Mouse (Mus musculus) forebrain, postnatal 0 days (tissue): ENCODE data around the gene Synj1. TPM values are rescaled to one million over a fixed set of nuclear protein-coding genes. Genes with fewer than 3 reads are reported as not detected.

ENCODE experiments used
- ATAC-seq: fragments of 200-750 bp; cut with Nextera tagmentation; 2 replicates; pipeline ENCODE4 v1.8.0; 2017; ENCODE audit warnings: mild to moderate bottlenecking, moderate library complexity
- DNase-seq: peaks from one replicate; pipeline ENCODE4 v3.0.0-alpha.2; 2015
- H3K27ac ChIP-seq: fragments of 300-500 bp; sonication (generic); 2 replicates; pipeline ENCODE4 v1.5.1; 2014; ENCODE audit warnings: low read depth, mild to moderate bottlenecking, antibody characterized with exemption, low read length, moderate library complexity, mixed read lengths
- H3K27me3 ChIP-seq: fragments of 300-500 bp; sonication (generic); 2 replicates; pipeline ENCODE4 v1.6.1; 2014; ENCODE audit warnings: mild to moderate bottlenecking, low read length, mixed read lengths; ENCODE audit not compliant: insufficient read depth
- H3K36me3 ChIP-seq: fragments of 300-500 bp; sonication (generic); 2 replicates; pipeline ENCODE4 v1.6.1; 2014; ENCODE audit warnings: mild to moderate bottlenecking, moderate library complexity; ENCODE audit not compliant: insufficient read depth
- H3K4me1 ChIP-seq: fragments of 300-500 bp; sonication (generic); 2 replicates; pipeline ENCODE4 v1.6.1; 2014; ENCODE audit warnings: antibody characterized with exemption; ENCODE audit not compliant: insufficient read depth
- H3K4me2 ChIP-seq: fragments of 300-500 bp; sonication (generic); 2 replicates; pipeline ENCODE4 v1.6.1; 2014; ENCODE audit warnings: low read depth, mild to moderate bottlenecking, moderate library complexity
- H3K4me3 ChIP-seq: fragments of 300-500 bp; sonication (generic); 2 replicates; pipeline ENCODE4 v1.5.1; 2014; ENCODE audit warnings: low read depth, low read length, mixed read lengths
- H3K9ac ChIP-seq: fragments of 300-500 bp; sonication (generic); 2 replicates; pipeline ENCODE4 v1.6.1; 2014; ENCODE audit warnings: mild to moderate bottlenecking
- H3K9me3 ChIP-seq: fragments of 300-500 bp; sonication (generic); 2 replicates; pipeline ENCODE4 v1.6.1; 2016; ENCODE audit warnings: low read length
- CTCF ChIP-seq: sonication (generic); IDR thresholded peaks from 2 replicates; pipeline ENCODE4 v1.5.1; 2016; ENCODE audit warnings: antibody characterized with exemption, control low read depth, low read depth
- WGBS: fragments of 180-500 bp; shearing (Covaris S2); extraction: QIAGEN DNeasy Blood & Tissue Kit; methylation state at CpG from one replicate; pipeline ENCODE4 v1.1.7; 2014; 5-methylcytosine and 5-hydroxymethylcytosine counted together
- polyA plus RNA-seq: library from polyadenylated mRNA; unstranded; fragments of >200 nt; fragmentation: Nextera tagmentation; extraction: Ambion mirVana; gene quantifications from 2 replicates; pipeline ENCODE4 v1.2.1, GENCODE M21; 2015
- total RNA-seq: library from RNA; depleted of rRNA; stranded (reverse); fragments of >200 nt; gene quantifications from 2 replicates; pipeline ENCODE4 v1.2.3, GENCODE M21; 2014

Synj1 gene
- total and polyA plus RNA-seq, 2 experiments from 2014 or later: 38.0 to 62.5 TPM

DNA sequence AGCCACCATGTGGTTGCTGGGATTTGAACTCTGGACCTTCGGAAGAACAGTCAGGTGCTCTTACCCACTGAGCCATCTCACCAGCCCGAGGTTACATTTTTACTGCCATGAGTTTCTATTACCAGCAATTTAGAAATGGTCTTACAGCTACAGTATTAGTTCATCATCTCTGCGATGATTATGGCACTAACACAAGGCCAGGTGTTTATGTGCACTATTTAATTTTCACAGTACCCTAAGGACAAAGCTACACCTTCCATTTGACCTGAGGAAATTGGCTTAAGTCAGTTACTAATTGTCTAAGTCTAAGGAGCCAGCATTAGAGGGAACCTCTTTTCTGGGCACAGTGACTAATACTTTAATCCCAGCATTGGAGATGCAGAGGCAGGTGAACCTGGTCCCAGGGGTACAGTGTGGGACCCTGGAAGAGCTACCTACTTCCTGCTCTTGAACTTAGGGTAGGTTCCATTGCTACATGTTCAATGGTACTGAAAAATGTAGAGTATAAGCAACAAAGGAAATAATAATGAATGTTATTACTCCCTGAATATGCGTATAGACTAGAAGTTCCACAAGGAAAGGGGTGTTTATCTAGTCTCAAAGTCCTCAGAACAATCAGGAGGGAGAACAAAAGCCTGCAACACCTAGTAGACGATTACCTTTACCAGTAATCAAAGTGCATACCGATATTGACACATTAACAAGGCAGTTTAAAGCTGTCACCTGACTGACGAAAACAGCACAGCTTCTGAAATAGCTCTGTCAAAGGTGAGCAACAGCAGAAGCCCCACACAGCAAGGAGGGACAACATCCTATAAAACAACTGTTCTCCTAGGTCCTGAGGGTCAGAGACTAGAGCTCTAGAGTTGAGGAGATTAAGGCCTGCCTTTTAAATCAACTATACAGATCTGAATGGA, 14.5 kb downstream of the Synj1 start:
- 88% methylated on average over 7 of the region's 7 CpGs for WGBS

DNA sequence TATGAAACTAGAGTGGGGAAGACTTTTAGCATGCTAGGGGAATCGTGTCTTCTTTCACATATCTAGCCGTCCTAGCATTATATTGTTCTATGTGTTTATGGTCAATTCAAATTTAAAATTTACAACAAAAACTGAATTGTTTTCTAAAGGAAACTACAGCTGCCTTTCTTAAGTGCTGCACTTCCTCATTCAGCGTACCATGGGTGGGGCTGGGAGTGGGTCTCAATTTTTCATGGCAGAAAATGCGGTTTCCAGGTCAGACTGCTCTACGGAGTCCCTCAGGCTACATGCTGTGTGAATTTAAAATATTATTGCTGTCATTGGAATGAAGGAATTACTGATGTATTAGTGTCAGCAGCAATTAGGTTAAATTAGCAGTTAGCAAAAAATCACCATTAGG, 15.6 kb downstream of the Synj1 start:
- WGBS: 86% methylated on average over 5 of the region's 5 CpGs
- H3K9ac ChIP-seq: no peak overlapping the region
- no peak overlapping the region for H3K4me3 ChIP-seq
- DNase-seq: no peak
- TF ChIP-seq CTCF: no peak
- no peaks in the 10 kb centered on the region for H3K9me3 ChIP-seq
- peaks cover 18% of the 10 kb centered on the region for H3K36me3 ChIP-seq
- no peak for ATAC-seq
- no peak overlapping the region for H3K4me2 ChIP-seq
- H3K4me1 ChIP-seq: 0 out of 2 replicates have a peak, but pooled peaks cover 5% of the 10 kb centered on the region
- no peak overlapping the region for H3K27ac ChIP-seq
- H3K27me3 ChIP-seq: no peaks in the 10 kb centered on the region

More for the DNA sequence above, 14.5 kb downstream of the Synj1 start:
- Histone ChIP-seq H3K4me2 (no peak overlapping the region), H3K9ac (no peak overlapping the region), H3K27me3 (no peaks in the 10 kb centered on the region), H3K27ac (no peak overlapping the region), H3K36me3 (peaks cover 9% of the 10 kb centered on the region), H3K4me1 (0 out of 2 replicates have a peak, but pooled peaks cover 5% of the 10 kb centered on the region), H3K4me3 (no peak overlapping the region), H3K9me3 (no peaks in the 10 kb centered on the region)
- no peak for TF ChIP-seq CTCF
- DNase-seq: no peak
- no peak; the same call in 1 of the 2 replicates for ATAC-seq

DNA sequence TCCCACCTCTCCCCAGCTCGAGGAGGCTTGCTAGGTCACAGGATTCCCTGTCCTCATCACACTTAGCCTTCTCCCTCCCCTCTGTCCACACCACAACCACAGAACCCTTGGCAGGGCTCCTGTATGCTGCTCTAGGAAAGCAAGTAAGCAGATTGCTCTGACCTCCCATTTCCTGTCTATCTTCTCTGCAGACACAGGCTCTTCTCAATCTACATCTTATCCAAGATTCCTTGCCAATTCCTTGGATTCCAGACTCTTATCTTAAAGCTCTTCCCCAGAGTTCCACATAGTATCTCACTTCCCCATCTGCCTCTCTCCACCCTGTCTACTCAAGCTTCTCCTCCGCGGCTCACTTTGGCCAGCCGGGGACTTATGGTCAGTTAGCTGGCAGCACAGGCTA, 16.1 kb downstream of the Synj1 start:
- no peak overlapping the region for H3K27ac ChIP-seq
- H3K36me3 ChIP-seq: peaks cover 22% of the 10 kb centered on the region
- TF ChIP-seq CTCF: no peak
- ATAC-seq (no peak), DNase-seq (no peak)
- H3K9me3 ChIP-seq: no peaks in the 10 kb centered on the region
- H3K4me2 ChIP-seq: no peak overlapping the region
- H3K9ac ChIP-seq: no peak overlapping the region
- H3K4me3 ChIP-seq: no peak overlapping the region
- H3K27me3 ChIP-seq: no peaks in the 10 kb centered on the region
- 75% methylated on average over 4 of the region's 4 CpGs for WGBS
- 0 out of 2 replicates have a peak, but pooled peaks cover 5% of the 10 kb centered on the region for H3K4me1 ChIP-seq

DNA sequence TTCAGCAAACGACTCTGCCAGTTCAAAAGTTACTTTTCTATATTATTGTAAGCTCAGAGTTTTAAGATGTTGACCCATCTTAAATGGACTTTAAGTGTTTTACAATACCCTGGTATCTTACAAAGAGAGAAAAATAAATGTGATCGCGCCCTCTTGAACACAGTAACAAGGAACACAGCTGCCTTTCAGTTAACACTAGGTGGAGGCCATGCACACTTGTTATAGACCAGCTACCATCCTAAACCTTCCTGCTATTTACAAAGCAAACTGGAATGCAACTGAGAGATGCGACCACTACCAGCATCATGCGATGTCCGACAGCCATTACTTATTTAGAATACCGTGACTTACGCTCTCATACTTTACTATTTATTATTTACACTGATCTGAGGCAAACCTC, 21.9 kb downstream of the Synj1 start:
- H3K36me3 ChIP-seq: peaks cover 31% of the 10 kb centered on the region

DNA sequence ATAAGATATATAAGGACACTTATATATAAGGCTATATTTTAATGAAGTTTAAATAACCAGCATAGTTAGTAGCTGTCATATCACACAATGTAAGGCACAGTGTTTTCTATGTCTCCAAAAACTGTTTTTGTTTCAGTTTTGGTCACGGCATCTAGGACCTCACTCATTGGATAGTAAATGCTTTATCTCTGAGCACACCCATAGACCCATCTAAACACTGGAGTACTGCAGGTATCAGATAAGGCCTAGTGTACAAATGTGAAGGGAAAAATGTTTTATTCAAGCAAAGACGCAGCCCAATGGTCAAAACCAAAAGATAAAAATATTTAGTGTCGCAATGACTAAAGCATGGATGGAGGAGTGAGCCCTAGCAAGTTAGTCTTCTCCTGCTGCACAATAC, 22.4 kb downstream of the Synj1 start:
- Histone ChIP-seq H3K4me1 (no peaks in the 10 kb centered on the region), H3K9ac (no peak overlapping the region), H3K36me3 (peaks cover 31% of the 10 kb centered on the region), H3K27me3 (no peaks in the 10 kb centered on the region), H3K27ac (no peak overlapping the region), H3K4me3 (no peak overlapping the region), H3K4me2 (no peak overlapping the region), H3K9me3 (no peaks in the 10 kb centered on the region)
- DNase-seq (no peak), ATAC-seq (no peak)
- WGBS: 90% methylated on average over 3 of the region's 3 CpGs
- no peak for TF ChIP-seq CTCF

More for the DNA sequence above, 21.9 kb downstream of the Synj1 start:
- no peak for TF ChIP-seq CTCF
- Histone ChIP-seq H3K9ac (no peak overlapping the region), H3K4me3 (no peak overlapping the region), H3K27ac (no peak overlapping the region), H3K4me1 (no peaks in the 10 kb centered on the region), H3K9me3 (no peaks in the 10 kb centered on the region), H3K4me2 (no peak overlapping the region), H3K27me3 (no peaks in the 10 kb centered on the region)
- 96% methylated on average over 8 of the region's 8 CpGs for WGBS
- DNase-seq (no peak), ATAC-seq (no peak)

DNA sequence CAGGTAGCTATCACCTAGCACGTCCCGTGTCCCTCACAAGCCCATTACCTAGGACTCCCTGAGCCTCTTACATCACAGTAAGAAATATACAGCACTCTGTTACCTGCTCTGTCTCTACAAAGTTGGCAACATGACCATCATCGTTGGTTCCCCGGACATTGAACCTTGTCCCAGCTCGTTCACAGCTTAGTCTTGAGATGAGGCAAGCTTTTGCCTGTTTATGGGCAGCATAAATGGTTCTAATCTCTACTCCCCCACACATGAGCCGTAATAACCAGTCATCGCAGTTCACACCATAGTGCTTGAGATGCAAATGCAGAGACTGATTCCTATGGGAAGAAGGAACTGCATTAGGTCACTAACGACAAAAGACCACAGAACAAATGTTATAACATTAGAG, 23.1 kb downstream of the Synj1 start:
- Histone ChIP-seq H3K27ac (no peak overlapping the region), H3K27me3 (no peaks in the 10 kb centered on the region), H3K36me3 (peaks cover 26% of the 10 kb centered on the region), H3K4me3 (no peak overlapping the region), H3K4me2 (no peak overlapping the region), H3K9me3 (no peaks in the 10 kb centered on the region), H3K9ac (no peak overlapping the region), H3K4me1 (no peaks in the 10 kb centered on the region)
- ATAC-seq: no peak
- TF ChIP-seq CTCF: no peak
- 93% methylated on average over 8 of the region's 8 CpGs for WGBS
- DNase-seq: no peak

DNA sequence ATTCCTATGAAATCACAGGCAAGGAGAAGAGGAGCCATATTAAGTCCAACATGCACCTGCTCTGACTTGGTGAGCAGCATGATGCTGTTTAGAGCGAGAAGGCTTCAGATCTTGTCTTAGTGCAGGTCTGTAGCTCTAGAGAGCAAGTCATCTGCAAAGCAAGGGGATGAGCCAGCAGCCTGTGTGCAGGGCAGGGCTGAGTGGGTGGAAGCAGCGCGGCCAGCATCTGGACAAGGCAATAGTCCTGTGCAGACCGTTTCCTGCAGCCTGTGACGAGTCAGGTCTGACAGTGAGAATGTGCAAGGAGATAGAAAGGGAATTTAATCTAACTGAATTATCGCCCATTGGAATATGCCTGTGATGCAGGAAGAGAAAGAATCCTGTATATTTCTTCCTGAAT, 40.1 kb downstream of the Synj1 start:
- H3K4me1 ChIP-seq: no peaks in the 10 kb centered on the region
- TF ChIP-seq CTCF: no peak
- H3K27me3 ChIP-seq: no peaks in the 10 kb centered on the region
- H3K9ac ChIP-seq: no peak overlapping the region
- H3K9me3 ChIP-seq: no peaks in the 10 kb centered on the region
- 92% methylated on average over 6 of the region's 6 CpGs for WGBS
- H3K27ac ChIP-seq: no peak overlapping the region
- H3K4me2 ChIP-seq: no peak overlapping the region
- no peak overlapping the region for H3K4me3 ChIP-seq
- ATAC-seq: no peak
- no peak for DNase-seq
- peaks cover 43% of the 10 kb centered on the region for H3K36me3 ChIP-seq
